Mouse (Mus musculus): ENCODE results near the gene Pomgnt1. TPM values are rescaled to one million over a fixed set of nuclear protein-coding genes. Genes with fewer than 3 reads are reported as not detected.

Pomgnt1 gene
- 34.7 and 38.2 TPM in 2 replicates for polyA plus RNA-seq (2015; fragmentation: Nextera tagmentation; extraction: Ambion mirVana)

GRCm38 (mm10) chr4:116123602-116124519 lies at the start of gene Pomgnt1, which contains the start of gene Rad54l:
Gene Pomgnt1, plus strand, starts transcription at chr4:116123840.
Gene Rad54l, minus strand, starts transcription at chr4:116123690.

GRCm38 (mm10) chr4:116074861-116075620 lies 48.6 kb upstream of the Pomgnt1 start, which contains the start of the genes Uqcrh and Lrrc41:
Gene Uqcrh, minus strand, starts transcription at chr4:116075071.
Gene Lrrc41, plus strand, starts transcription at chr4:116075269.

GRCm38 (mm10) chr4:116151238-116151637 lies 27.6 kb downstream of the Pomgnt1 start, which contains the start of gene Lurap1:
Gene Lurap1, minus strand, starts transcription at chr4:116151338.

GRCm38 (mm10) chr4:116167404-116167803 lies 43.8 kb downstream of the Pomgnt1 start, which contains the start of gene Tspan1:
Gene Tspan1, minus strand, starts transcription at chr4:116167601.

GRCm38 (mm10) chr4:116173072-116173471 lies 49.4 kb downstream of the Pomgnt1 start, which contains the start of the genes 1700042G07Rik and Gm49337:
Gene 1700042G07Rik, plus strand, starts transcription at chr4:116173372.
Gene Gm49337, plus strand, starts transcription at chr4:116173384.

Other genes with a start within 250 kb of the Pomgnt1 start
- gene Kncn, start 239.4 kb upstream of the Pomgnt1 start, polyA plus RNA-seq (2015; fragmentation: Nextera tagmentation; extraction: Ambion mirVana), result not detected in 2 replicates
- not detected in 2 replicates for gene 6430628N08Rik, start 233.2 kb upstream of the Pomgnt1 start, polyA plus RNA-seq (2015; fragmentation: Nextera tagmentation; extraction: Ambion mirVana)
- gene Dmbx1, start 183.9 kb upstream of the Pomgnt1 start, polyA plus RNA-seq (2015; fragmentation: Nextera tagmentation; extraction: Ambion mirVana), result not detected in 2 replicates
- 0.18 and 0.29 TPM in 2 replicates for gene Faah, start 105.9 kb upstream of the Pomgnt1 start, polyA plus RNA-seq (2015; fragmentation: Nextera tagmentation; extraction: Ambion mirVana)
- 18.1 and 19.7 TPM in 2 replicates for gene Nsun4, start 70.0 kb upstream of the Pomgnt1 start, polyA plus RNA-seq (2015; fragmentation: Nextera tagmentation; extraction: Ambion mirVana)
- gene Uqcrh, start 48.8 kb upstream of the Pomgnt1 start, polyA plus RNA-seq (2015; fragmentation: Nextera tagmentation; extraction: Ambion mirVana), result 990 and 1,102 TPM in 2 replicates
- 34.7 and 38.3 TPM in 2 replicates for gene Lrrc41, start 48.6 kb upstream of the Pomgnt1 start, polyA plus RNA-seq (2015; fragmentation: Nextera tagmentation; extraction: Ambion mirVana)
- gene Rad54l, start 150 bp upstream of the Pomgnt1 start, polyA plus RNA-seq (2015; fragmentation: Nextera tagmentation; extraction: Ambion mirVana), result 4.3 and 4.5 TPM in 2 replicates
- 1.00 and 1.2 TPM in 2 replicates for gene Lurap1, start 27.5 kb downstream of the Pomgnt1 start, polyA plus RNA-seq (2015; fragmentation: Nextera tagmentation; extraction: Ambion mirVana)
- 0.06 TPM in 1 of 2 replicates, not detected in the other for gene Tspan1, start 43.8 kb downstream of the Pomgnt1 start, polyA plus RNA-seq (2015; fragmentation: Nextera tagmentation; extraction: Ambion mirVana)
- not detected in 2 replicates for gene 1700042G07Rik, start 49.5 kb downstream of the Pomgnt1 start, polyA plus RNA-seq (2015; fragmentation: Nextera tagmentation; extraction: Ambion mirVana)
- not detected in 2 replicates for gene Gm49337, start 49.5 kb downstream of the Pomgnt1 start, polyA plus RNA-seq (2015; fragmentation: Nextera tagmentation; extraction: Ambion mirVana)
- 4.5 and 4.6 TPM in 2 replicates for gene Pik3r3, start 97.8 kb downstream of the Pomgnt1 start, polyA plus RNA-seq (2015; fragmentation: Nextera tagmentation; extraction: Ambion mirVana)